Mouse (Mus musculus) kidney, adult 2 months (tissue): Measurements from ENCODE around the gene Arhgef18.

Source experiments
- CTCF ChIP-seq: fragments of 200-500 bp; conservative IDR thresholded peaks from 2 replicates; pipeline ENCODE4 v1.5.1; 2011; ENCODE audit warnings: low read depth, mild to moderate bottlenecking, control low read depth, low read length, moderate library complexity, mixed read lengths; ENCODE audit not compliant: insufficient read depth, insufficient read length
- POLR2A ChIP-seq: fragments of 200-500 bp; IDR thresholded peaks from one replicate; pipeline ENCODE4 v1.6.1; 2011; ENCODE audit warnings: low read depth, low read length, control low read depth

DNA sequence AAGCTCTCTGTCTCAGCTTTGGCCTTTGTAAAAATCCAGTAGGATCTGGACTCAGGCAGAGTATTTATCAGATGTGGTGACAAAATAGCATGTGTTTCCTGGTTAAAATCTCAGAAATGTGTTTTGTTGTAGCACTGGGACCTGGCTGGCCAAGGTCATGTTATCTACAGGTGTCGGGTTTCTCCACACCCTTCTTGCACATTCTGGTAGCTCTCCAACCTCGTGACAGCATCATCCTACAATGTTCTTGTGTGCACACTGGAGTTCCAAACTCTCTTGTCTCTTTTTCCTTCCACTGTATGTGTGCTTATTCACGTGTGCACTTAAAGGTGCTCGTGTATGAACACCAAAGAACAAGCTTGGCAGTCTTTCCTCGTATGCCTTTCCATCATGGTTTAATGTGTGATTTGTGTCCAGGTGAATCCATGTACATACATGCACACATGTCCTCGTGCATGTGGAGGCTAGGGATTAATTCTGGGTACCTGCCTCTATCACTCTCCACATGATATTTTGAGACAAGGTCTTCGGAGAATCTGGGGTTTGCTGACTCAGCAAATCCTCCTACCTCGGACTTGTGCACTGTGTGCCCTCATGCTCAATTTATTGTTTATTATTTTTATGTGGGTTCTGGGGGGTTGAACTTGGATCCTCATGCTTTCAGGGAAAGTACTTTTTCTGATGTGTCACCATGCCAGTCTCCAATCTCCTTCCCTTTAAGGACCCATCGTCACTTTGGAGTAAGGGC lies 4.0 kb upstream of the Arhgef18 start:
- no peak for TF ChIP-seq CTCF
- no peak for TF ChIP-seq POLR2A
